Mouse (Mus musculus): ENCODE measurements around the gene Thoc2. TPM values are rescaled to one million over a fixed set of nuclear protein-coding genes. Genes with fewer than 3 reads are reported as not detected.
"Not testable (repeated sequence)": the region's sequence is repeated elsewhere in the genome, so short reads cannot be mapped to it uniquely, and the experiment has no call there.

Thoc2 gene
- 0.39 and 1.0 TPM in 2 replicates for polyA plus RNA-seq (2012; rRNA removed)

- H3K27me3 ChIP-seq (ENCODE audit: control insufficient read depth, insufficient read depth, low read length): no peaks in the 10 kb centered on the region
- no peak within 1 kb of the TSS for H3K27ac ChIP-seq (ENCODE audit: insufficient read depth, low read depth, low read length)
- 50% methylated on average over 1 of the region's 1 CpGs for WGBS
- TF ChIP-seq CTCF (IDR thresholded peaks at IDR 0.05; ENCODE audit: extremely low read depth, insufficient read length, insufficient replicate concordance, low read depth, low read length): no peak
- no peak for TF ChIP-seq POLR2A (IDR thresholded peaks at IDR 0.05; ENCODE audit: low read depth, low read length)
- H3K4me3 ChIP-seq (ENCODE audit: low read depth, low read length): no peak within 1 kb of the TSS
- no peaks in the 10 kb centered on the region for H3K36me3 ChIP-seq (ENCODE audit: control insufficient read depth, insufficient read depth, low read length)
- H3K4me1 ChIP-seq (ENCODE audit: control insufficient read depth, insufficient read depth, insufficient read length, low read length): no peaks in the 10 kb centered on the region; the same call in 1 of the 2 replicates
Measured at GRCm38 (mm10) chrX:41920574-41920973, at the start of gene Thoc2. Thoc2 (minus strand) TSS chrX:41920674.

GRCm38 (mm10) chrX:41970096-41970495 is 49.6 kb upstream of the Thoc2 start:
- no peak for TF ChIP-seq CTCF (IDR thresholded peaks at IDR 0.05; ENCODE audit: extremely low read depth, insufficient read length, insufficient replicate concordance, low read depth, low read length)
- no peak for TF ChIP-seq POLR2A (IDR thresholded peaks at IDR 0.05; ENCODE audit: low read depth, low read length)
- no peak overlapping the region for H3K27ac ChIP-seq (ENCODE audit: insufficient read depth, low read depth, low read length)
- H3K4me3 ChIP-seq (ENCODE audit: low read depth, low read length): no peak overlapping the region
- no peaks in the 10 kb centered on the region for H3K27me3 ChIP-seq (ENCODE audit: control insufficient read depth, insufficient read depth, low read length)
- H3K36me3 ChIP-seq (ENCODE audit: control insufficient read depth, insufficient read depth, low read length): no peaks in the 10 kb centered on the region
- no peaks in the 10 kb centered on the region for H3K4me1 ChIP-seq (ENCODE audit: control insufficient read depth, insufficient read depth, insufficient read length, low read length)
- WGBS: 95% methylated on average over 2 of the region's 2 CpGs

- H3K4me1 ChIP-seq (ENCODE audit: control insufficient read depth, insufficient read depth, insufficient read length, low read length): no peaks in the 10 kb centered on the region
Measured at GRCm38 (mm10) chrX:41969341-41969740, 48.9 kb upstream of the Thoc2 start.

GRCm38 (mm10) chrX:41957161-41957560 is 36.7 kb upstream of the Thoc2 start:
- Histone ChIP-seq H3K27ac (ENCODE audit: insufficient read depth, low read depth, low read length) (no peak overlapping the region), H3K4me1 (ENCODE audit: control insufficient read depth, insufficient read depth, insufficient read length, low read length) (no peaks in the 10 kb centered on the region), H3K36me3 (ENCODE audit: control insufficient read depth, insufficient read depth, low read length) (no peaks in the 10 kb centered on the region), H3K27me3 (ENCODE audit: control insufficient read depth, insufficient read depth, low read length) (no peaks in the 10 kb centered on the region), H3K4me3 (ENCODE audit: low read depth, low read length) (no peak overlapping the region)
- TF ChIP-seq POLR2A (IDR thresholded peaks at IDR 0.05; ENCODE audit: low read depth, low read length) (no peak), CTCF (IDR thresholded peaks at IDR 0.05; ENCODE audit: extremely low read depth, insufficient read length, insufficient replicate concordance, low read depth, low read length) (no peak)
- 71% methylated on average over 4 of the region's 4 CpGs for WGBS

More at GRCm38 (mm10) chrX:41969341-41969740, 48.9 kb upstream of the Thoc2 start:
- H3K4me3 ChIP-seq (ENCODE audit: low read depth, low read length): no peak overlapping the region
- H3K27ac ChIP-seq (ENCODE audit: insufficient read depth, low read depth, low read length): no peak overlapping the region
- no peak for TF ChIP-seq POLR2A (IDR thresholded peaks at IDR 0.05; ENCODE audit: low read depth, low read length)
- TF ChIP-seq CTCF (IDR thresholded peaks at IDR 0.05; ENCODE audit: extremely low read depth, insufficient read length, insufficient replicate concordance, low read depth, low read length): no peak
- no peaks in the 10 kb centered on the region for H3K36me3 ChIP-seq (ENCODE audit: control insufficient read depth, insufficient read depth, low read length)
- H3K27me3 ChIP-seq (ENCODE audit: control insufficient read depth, insufficient read depth, low read length): no peaks in the 10 kb centered on the region
- WGBS: 54% methylated on average over 4 of the region's 4 CpGs

GRCm38 (mm10) chrX:41941840-41942239 is 21.4 kb upstream of the Thoc2 start:
- WGBS: 87% methylated on average over 5 of the region's 5 CpGs
- Histone ChIP-seq H3K36me3 (ENCODE audit: control insufficient read depth, insufficient read depth, low read length) (no peaks in the 10 kb centered on the region), H3K27ac (ENCODE audit: insufficient read depth, low read depth, low read length) (no peak overlapping the region), H3K4me3 (ENCODE audit: low read depth, low read length) (no peak overlapping the region), H3K4me1 (ENCODE audit: control insufficient read depth, insufficient read depth, insufficient read length, low read length) (no peaks in the 10 kb centered on the region; the same call in 1 of the 2 replicates), H3K27me3 (ENCODE audit: control insufficient read depth, insufficient read depth, low read length) (no peaks in the 10 kb centered on the region)
- TF ChIP-seq POLR2A (IDR thresholded peaks at IDR 0.05; ENCODE audit: low read depth, low read length) (no peak), CTCF (IDR thresholded peaks at IDR 0.05; ENCODE audit: extremely low read depth, insufficient read length, insufficient replicate concordance, low read depth, low read length) (no peak)

- H3K27ac ChIP-seq (ENCODE audit: insufficient read depth, low read depth, low read length): not testable (repeated sequence)
- 42% methylated on average over 6 of the region's 6 CpGs for WGBS
Measured at GRCm38 (mm10) chrX:41931821-41932220, 11.3 kb upstream of the Thoc2 start.

GRCm38 (mm10) chrX:41924708-41925107 is 4.2 kb upstream of the Thoc2 start:
- Histone ChIP-seq H3K27me3 (ENCODE audit: control insufficient read depth, insufficient read depth, low read length) (no peaks in the 10 kb centered on the region), H3K36me3 (ENCODE audit: control insufficient read depth, insufficient read depth, low read length) (no peaks in the 10 kb centered on the region), H3K27ac (ENCODE audit: insufficient read depth, low read depth, low read length) (no peak overlapping the region), H3K4me3 (ENCODE audit: low read depth, low read length) (no peak overlapping the region), H3K4me1 (ENCODE audit: control insufficient read depth, insufficient read depth, insufficient read length, low read length) (no peaks in the 10 kb centered on the region; the same call in 1 of the 2 replicates)
- TF ChIP-seq CTCF (IDR thresholded peaks at IDR 0.05; ENCODE audit: extremely low read depth, insufficient read length, insufficient replicate concordance, low read depth, low read length): no peak
- TF ChIP-seq POLR2A (IDR thresholded peaks at IDR 0.05; ENCODE audit: low read depth, low read length): no peak
- 45% methylated on average over 5 of the region's 5 CpGs for WGBS

More at GRCm38 (mm10) chrX:41931821-41932220, 11.3 kb upstream of the Thoc2 start:
- not testable (repeated sequence) for H3K4me3 ChIP-seq (ENCODE audit: low read depth, low read length); H3K36me3 ChIP-seq (ENCODE audit: control insufficient read depth, insufficient read depth, low read length); H3K4me1 ChIP-seq (ENCODE audit: control insufficient read depth, insufficient read depth, insufficient read length, low read length); H3K27me3 ChIP-seq (ENCODE audit: control insufficient read depth, insufficient read depth, low read length)

- Histone ChIP-seq H3K36me3 (ENCODE audit: control insufficient read depth, insufficient read depth, low read length) (no peaks in the 10 kb centered on the region), H3K27me3 (ENCODE audit: control insufficient read depth, insufficient read depth, low read length) (no peaks in the 10 kb centered on the region), H3K27ac (ENCODE audit: insufficient read depth, low read depth, low read length) (peak overlapping the region; percentile 71), H3K4me3 (ENCODE audit: low read depth, low read length) (peak overlapping the region; percentile 91), H3K4me1 (ENCODE audit: control insufficient read depth, insufficient read depth, insufficient read length, low read length) (no peaks in the 10 kb centered on the region)
- 38% methylated on average over 10 of the region's 10 CpGs for WGBS
- TF ChIP-seq CTCF (IDR thresholded peaks at IDR 0.05; ENCODE audit: extremely low read depth, insufficient read length, insufficient replicate concordance, low read depth, low read length) (no peak), POLR2A (IDR thresholded peaks at IDR 0.05; ENCODE audit: low read depth, low read length) (no peak)
Measured at GRCm38 (mm10) chrX:41912061-41912401, 8.4 kb downstream of the Thoc2 start.
